Mouse (Mus musculus): Measurements from ENCODE around the gene Setd7. TPM values are rescaled to one million over a fixed set of nuclear protein-coding genes. Genes with fewer than 3 reads are reported as not detected.

The Setd7 gene
- 2.5 and 3.5 TPM in 2 replicates for polyA plus RNA-seq (2015; fragmentation: Nextera tagmentation; extraction: Ambion mirVana)

DNA sequence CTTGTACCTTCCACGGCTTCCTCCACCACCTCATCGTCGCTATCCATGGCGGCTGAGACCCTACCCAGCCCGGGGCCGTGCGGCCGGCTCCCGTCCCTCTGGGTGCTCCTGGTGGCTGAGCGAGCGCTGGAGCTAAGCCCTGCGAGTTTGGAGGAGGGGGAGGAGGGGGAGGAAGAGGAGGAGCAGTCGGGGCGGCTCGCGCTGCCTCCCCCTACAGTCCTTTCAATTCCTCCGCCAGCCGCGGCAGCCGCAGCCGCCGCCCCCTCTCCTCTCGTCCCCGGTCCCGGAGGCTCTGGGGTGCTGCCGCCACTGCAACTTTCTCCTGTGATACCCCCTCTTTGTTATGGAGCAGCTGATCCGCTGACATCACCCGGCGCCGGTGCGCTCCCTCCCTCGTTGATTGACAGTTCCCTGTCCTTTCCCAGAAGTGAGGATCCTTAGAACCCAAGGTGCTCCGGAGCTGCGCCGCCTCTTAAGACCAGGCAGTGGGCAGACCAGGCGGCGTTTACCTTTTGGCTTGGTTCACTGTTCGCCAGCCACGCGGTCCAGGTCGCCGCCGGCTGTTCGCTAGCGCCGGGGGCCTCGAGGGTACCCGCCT is at the start of gene Setd7:
TSS of gene Setd7 (minus strand) at position 369 of the 598 bp plus-strand sequence.
- H3K27me3 ChIP-seq (ENCODE audit: control insufficient read depth, insufficient read depth, low read depth, low read length) = no peaks in the 10 kb centered on the region
- peak within 1 kb of the TSS; percentile 92 for H3K9ac ChIP-seq (ENCODE audit: low read length)
- H3K9me3 ChIP-seq (ENCODE audit: control insufficient read depth, low read length) = no peaks in the 10 kb centered on the region
- peak within 1 kb of the TSS; percentile 81 for H3K27ac ChIP-seq (ENCODE audit: low read length)
- peak within 1 kb of the TSS; percentile 98 for H3K4me2 ChIP-seq (ENCODE audit: low read depth, low read length)
- H3K4me3 ChIP-seq (ENCODE audit: low read length) = peak within 1 kb of the TSS; percentile 82
- peak; percentile 89 for ATAC-seq (ENCODE audit: low read depth)
- no peaks in the 10 kb centered on the region for H3K36me3 ChIP-seq (ENCODE audit: control insufficient read depth, insufficient read depth, low read length)
- peaks cover 6% of the 10 kb centered on the region; the same call in 1 of the 2 replicates for H3K4me1 ChIP-seq (replicated peaks; ENCODE audit: control insufficient read depth, insufficient read depth, low read length)
- WGBS = 0% methylated on average over 45 of the region's 48 CpGs

DNA sequence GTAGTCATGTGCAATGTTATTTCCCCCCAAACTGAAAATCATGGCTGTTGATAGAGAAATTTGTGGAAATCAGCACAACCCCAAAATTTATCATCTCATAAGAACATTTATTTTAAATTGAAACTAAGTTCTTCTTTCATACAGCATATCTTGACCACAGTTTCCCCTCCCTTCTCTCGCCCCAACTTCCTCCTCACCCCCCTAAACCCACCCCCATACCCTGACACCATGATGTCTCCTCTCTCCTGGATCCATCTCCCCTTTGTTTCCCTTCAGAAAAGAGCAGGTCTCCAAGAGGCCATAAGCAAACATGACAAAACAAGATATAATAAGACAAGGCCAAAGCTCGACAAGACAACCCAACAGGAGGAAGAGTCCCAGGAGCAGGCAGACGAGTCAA is 43.8 kb upstream of the Setd7 start:
- Histone ChIP-seq H3K36me3 (ENCODE audit: control insufficient read depth, insufficient read depth, low read length) (no peaks in the 10 kb centered on the region), H3K27me3 (ENCODE audit: control insufficient read depth, insufficient read depth, low read depth, low read length) (no peaks in the 10 kb centered on the region), H3K4me1 (replicated peaks; ENCODE audit: control insufficient read depth, insufficient read depth, low read length) (no peaks in the 10 kb centered on the region), H3K9ac (ENCODE audit: low read length) (no peak overlapping the region), H3K4me3 (ENCODE audit: low read length) (no peak overlapping the region), H3K27ac (ENCODE audit: low read length) (no peak overlapping the region), H3K4me2 (ENCODE audit: low read depth, low read length) (no peak overlapping the region), H3K9me3 (ENCODE audit: control insufficient read depth, low read length) (no peaks in the 10 kb centered on the region)
- no peak for ATAC-seq (ENCODE audit: low read depth)
- WGBS = 64% methylated on average over 3 of the region's 3 CpGs

- Histone ChIP-seq H3K27ac (ENCODE audit: low read length) (no peak overlapping the region), H3K9me3 (ENCODE audit: control insufficient read depth, low read length) (no peaks in the 10 kb centered on the region), H3K4me2 (ENCODE audit: low read depth, low read length) (no peak overlapping the region), H3K4me3 (ENCODE audit: low read length) (no peak overlapping the region), H3K4me1 (replicated peaks; ENCODE audit: control insufficient read depth, insufficient read depth, low read length) (no peaks in the 10 kb centered on the region), H3K36me3 (ENCODE audit: control insufficient read depth, insufficient read depth, low read length) (no peaks in the 10 kb centered on the region), H3K9ac (ENCODE audit: low read length) (no peak overlapping the region), H3K27me3 (ENCODE audit: control insufficient read depth, insufficient read depth, low read depth, low read length) (no peaks in the 10 kb centered on the region)
- 67% methylated on average over 15 of the region's 15 CpGs for WGBS
- no peak for ATAC-seq (ENCODE audit: low read depth)
These were observed 43.1 kb upstream of the Setd7 start for GRCm38 (mm10) chr3:51603705-51604291.

GRCm38 (mm10) chr3:51601461-51601860 is 40.8 kb upstream of the Setd7 start:
- Histone ChIP-seq H3K36me3 (ENCODE audit: control insufficient read depth, insufficient read depth, low read length) (no peaks in the 10 kb centered on the region), H3K27ac (ENCODE audit: low read length) (no peak overlapping the region), H3K27me3 (ENCODE audit: control insufficient read depth, insufficient read depth, low read depth, low read length) (no peaks in the 10 kb centered on the region), H3K4me2 (ENCODE audit: low read depth, low read length) (no peak overlapping the region), H3K4me3 (ENCODE audit: low read length) (no peak overlapping the region), H3K4me1 (replicated peaks; ENCODE audit: control insufficient read depth, insufficient read depth, low read length) (no peaks in the 10 kb centered on the region), H3K9me3 (ENCODE audit: control insufficient read depth, low read length) (no peaks in the 10 kb centered on the region), H3K9ac (ENCODE audit: low read length) (no peak overlapping the region)
- no peak for ATAC-seq (ENCODE audit: low read depth)
- WGBS = 86% methylated on average over 2 of the region's 2 CpGs

DNA sequence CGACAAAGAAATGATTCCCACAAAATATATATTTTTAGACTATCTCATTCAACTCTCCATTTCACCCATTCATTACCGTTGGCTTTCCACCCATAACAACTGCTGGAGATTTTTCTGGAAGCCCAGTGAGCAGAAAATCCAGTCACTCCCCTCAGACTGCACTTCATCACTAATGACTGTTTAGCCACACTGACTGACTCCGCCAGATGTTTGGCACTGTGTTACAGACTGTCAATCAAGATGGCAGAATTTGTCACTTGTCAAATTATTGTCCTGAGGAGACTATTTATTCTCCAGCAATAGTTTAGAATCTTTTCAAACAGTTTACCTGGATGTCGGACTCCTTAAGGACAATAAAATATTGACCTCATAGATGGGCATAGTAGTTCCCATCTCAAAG is 40.0 kb upstream of the Setd7 start:
- no peaks in the 10 kb centered on the region for H3K4me1 ChIP-seq (replicated peaks; ENCODE audit: control insufficient read depth, insufficient read depth, low read length)
- H3K36me3 ChIP-seq (ENCODE audit: control insufficient read depth, insufficient read depth, low read length) = no peaks in the 10 kb centered on the region
- H3K27me3 ChIP-seq (ENCODE audit: control insufficient read depth, insufficient read depth, low read depth, low read length) = no peaks in the 10 kb centered on the region
- no peaks in the 10 kb centered on the region for H3K9me3 ChIP-seq (ENCODE audit: control insufficient read depth, low read length)
- H3K4me2 ChIP-seq (ENCODE audit: low read depth, low read length) = no peak overlapping the region
- no peak overlapping the region for H3K4me3 ChIP-seq (ENCODE audit: low read length)
- H3K9ac ChIP-seq (ENCODE audit: low read length) = no peak overlapping the region
- ATAC-seq (ENCODE audit: low read depth) = no peak
- WGBS = 74% methylated on average over 4 of the region's 4 CpGs
- no peak overlapping the region for H3K27ac ChIP-seq (ENCODE audit: low read length)

DNA sequence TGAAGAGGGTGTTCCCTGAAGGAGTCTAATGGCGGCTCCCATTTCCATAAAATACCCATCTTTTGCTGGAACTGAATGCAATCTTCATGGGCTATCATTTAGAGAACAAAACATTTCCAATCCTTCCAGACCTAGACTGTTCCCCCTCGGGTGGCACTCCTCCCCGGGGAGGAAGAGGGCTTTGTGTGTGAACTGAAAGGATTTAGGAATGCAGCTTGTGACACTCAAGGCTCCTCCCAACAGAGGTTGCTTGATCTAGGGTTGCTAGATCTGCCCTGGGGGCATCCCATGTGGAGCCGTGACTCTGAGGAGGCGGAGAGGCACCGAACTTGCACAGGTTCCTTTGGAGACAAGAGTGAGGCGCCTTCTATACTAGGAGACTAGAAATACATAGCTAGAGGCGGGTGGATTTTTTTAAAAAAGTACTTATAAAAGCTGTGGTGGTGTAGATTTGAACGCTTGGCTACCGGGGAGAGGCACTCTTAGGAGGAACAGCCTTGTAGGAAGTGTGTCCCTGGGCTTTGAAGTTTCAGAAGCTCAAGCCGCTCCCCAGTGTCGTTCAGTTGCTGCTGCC is 38.5 kb upstream of the Setd7 start:
- no peak overlapping the region for H3K4me3 ChIP-seq (ENCODE audit: low read length)
- ATAC-seq (ENCODE audit: low read depth) = no peak
- H3K27me3 ChIP-seq (ENCODE audit: control insufficient read depth, insufficient read depth, low read depth, low read length) = no peaks in the 10 kb centered on the region
- H3K9me3 ChIP-seq (ENCODE audit: control insufficient read depth, low read length) = no peaks in the 10 kb centered on the region
- WGBS = 75% methylated on average over 12 of the region's 12 CpGs
- H3K9ac ChIP-seq (ENCODE audit: low read length) = no peak overlapping the region
- no peaks in the 10 kb centered on the region for H3K4me1 ChIP-seq (replicated peaks; ENCODE audit: control insufficient read depth, insufficient read depth, low read length)
- no peaks in the 10 kb centered on the region for H3K36me3 ChIP-seq (ENCODE audit: control insufficient read depth, insufficient read depth, low read length)
- H3K27ac ChIP-seq (ENCODE audit: low read length) = no peak overlapping the region
- H3K4me2 ChIP-seq (ENCODE audit: low read depth, low read length) = no peak overlapping the region

GRCm38 (mm10) chr3:51596538-51596937 is 35.9 kb upstream of the Setd7 start:
- Histone ChIP-seq H3K4me3 (ENCODE audit: low read length) (no peak overlapping the region), H3K9me3 (ENCODE audit: control insufficient read depth, low read length) (no peaks in the 10 kb centered on the region), H3K9ac (ENCODE audit: low read length) (no peak overlapping the region), H3K27me3 (ENCODE audit: control insufficient read depth, insufficient read depth, low read depth, low read length) (no peaks in the 10 kb centered on the region), H3K36me3 (ENCODE audit: control insufficient read depth, insufficient read depth, low read length) (no peaks in the 10 kb centered on the region), H3K4me1 (replicated peaks; ENCODE audit: control insufficient read depth, insufficient read depth, low read length) (no peaks in the 10 kb centered on the region), H3K27ac (ENCODE audit: low read length) (no peak overlapping the region), H3K4me2 (ENCODE audit: low read depth, low read length) (no peak overlapping the region)
- ATAC-seq (ENCODE audit: low read depth) = peak; percentile 20; the same call in 1 of the 2 replicates
- 69% methylated on average over 2 of the region's 2 CpGs for WGBS

GRCm38 (mm10) chr3:51593506-51593905 is 32.8 kb upstream of the Setd7 start:
- no peak overlapping the region for H3K9ac ChIP-seq (ENCODE audit: low read length)
- H3K36me3 ChIP-seq (ENCODE audit: control insufficient read depth, insufficient read depth, low read length) = no peaks in the 10 kb centered on the region
- H3K9me3 ChIP-seq (ENCODE audit: control insufficient read depth, low read length) = no peaks in the 10 kb centered on the region
- H3K4me3 ChIP-seq (ENCODE audit: low read length) = no peak overlapping the region
- H3K27me3 ChIP-seq (ENCODE audit: control insufficient read depth, insufficient read depth, low read depth, low read length) = no peaks in the 10 kb centered on the region
- no peaks in the 10 kb centered on the region for H3K4me1 ChIP-seq (replicated peaks; ENCODE audit: control insufficient read depth, insufficient read depth, low read length)
- 63% methylated on average over 1 of the region's 1 CpGs for WGBS
- no peak overlapping the region for H3K27ac ChIP-seq (ENCODE audit: low read length)
- ATAC-seq (ENCODE audit: low read depth) = no peak
- H3K4me2 ChIP-seq (ENCODE audit: low read depth, low read length) = no peak overlapping the region

DNA sequence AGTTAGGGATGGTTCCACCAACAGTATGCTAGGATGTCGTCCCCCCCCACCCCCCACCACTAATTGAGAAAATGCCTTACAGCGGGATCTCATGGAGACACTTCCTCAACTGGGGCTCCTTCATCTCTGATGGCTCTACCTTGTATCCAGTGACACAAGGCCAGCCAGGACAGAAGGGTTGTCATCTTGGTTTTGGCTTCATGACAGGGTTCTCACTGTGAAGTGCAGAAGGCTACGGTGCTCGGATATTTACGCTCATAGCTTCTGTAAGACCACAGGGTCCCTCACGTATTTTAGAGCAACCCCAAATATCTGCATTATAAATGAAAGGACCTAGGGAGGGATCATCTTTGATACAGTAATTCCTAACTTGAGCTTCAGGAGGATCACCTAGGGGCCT is 30.9 kb upstream of the Setd7 start:
- H3K4me1 ChIP-seq (replicated peaks; ENCODE audit: control insufficient read depth, insufficient read depth, low read length) = no peaks in the 10 kb centered on the region
- H3K4me3 ChIP-seq (ENCODE audit: low read length) = no peak overlapping the region
- no peaks in the 10 kb centered on the region for H3K9me3 ChIP-seq (ENCODE audit: control insufficient read depth, low read length)
- no peak for ATAC-seq (ENCODE audit: low read depth)
- 87% methylated on average over 6 of the region's 6 CpGs for WGBS
- no peaks in the 10 kb centered on the region for H3K27me3 ChIP-seq (ENCODE audit: control insufficient read depth, insufficient read depth, low read depth, low read length)
- no peak overlapping the region for H3K9ac ChIP-seq (ENCODE audit: low read length)
- no peaks in the 10 kb centered on the region for H3K36me3 ChIP-seq (ENCODE audit: control insufficient read depth, insufficient read depth, low read length)
- no peak overlapping the region for H3K4me2 ChIP-seq (ENCODE audit: low read depth, low read length)
- no peak overlapping the region for H3K27ac ChIP-seq (ENCODE audit: low read length)
